In the genomic region with DNA sequence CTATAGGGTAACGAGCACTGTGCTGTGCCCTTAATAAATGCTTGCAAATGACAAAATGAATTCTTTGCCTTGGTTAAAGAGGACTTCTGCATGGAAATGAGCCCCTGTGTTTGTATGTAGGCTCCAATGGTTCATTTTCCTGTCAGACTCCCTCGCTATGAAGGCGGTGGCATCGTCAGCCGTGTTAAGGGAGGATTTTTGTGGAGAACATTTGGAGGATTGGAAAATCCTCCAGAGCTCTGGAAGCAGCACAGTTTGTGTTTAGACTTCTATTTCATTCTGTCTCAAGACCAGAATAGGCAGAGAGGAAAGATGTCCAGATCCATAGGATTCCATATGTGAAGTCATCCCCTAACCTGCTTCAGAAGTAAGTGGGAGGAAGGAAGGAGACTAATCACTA, we compare ENCODE assay signal across 23 mouse cellular contexts. TPM values are rescaled to one million over a fixed set of nuclear protein-coding genes. Genes with fewer than 3 reads are reported as not detected.
DNase-seq lines count a peak whose midpoint lies in the region; ATAC-seq lines count a peak whose summit lies in the region.
"Had no signal": no experiment of that assay in that cellular context is flagged by ENCODE, and none has a peak within 500 bp of the region (broad histone marks: within the 10 kb centered on the region; RNA-seq: fewer than 3 reads in every experiment).

No protein-coding gene starts in this region.

- intact Hi-C loops in left cerebral cortex, postnatal 10 days (cut with DNase I), result no loop called here
- intact Hi-C loops in left cerebral cortex, postnatal 25 days (cut with DNase I), result loop anchor here (10.0 kb wide), 1 partner anchor 627 kb away; no protein-coding TSS in a partner anchor

- peak; percentile 96 for ATAC-seq in frontal cortex, adult (ENCODE audit: low TSS enrichment)
- ATAC-seq: intestine, postnatal 0 days; midbrain, embryonic 13.5 days had no signal

- no peak for DNase-seq in frontal cortex, postnatal 25 days (ENCODE audit: low spot score in 2 of 2)
- DNase-seq in left cerebral cortex, adult 9 months (ENCODE audit: low spot score in 2 of 2), result peak; percentile 26 to 46
- DNase-seq in left cerebral cortex, postnatal 10 days (ENCODE audit: extremely low spot score in 1 of 2, low spot score in 2 of 2), result no peak
- DNase-seq in left cerebral cortex, postnatal 25 days (ENCODE audit: low spot score in 2 of 2), result peak; percentile 26 to 85
- peak; percentile 17 for DNase-seq in right cerebral cortex, postnatal 25 days
- no peak for DNase-seq in lung, postnatal 36 days
- no peak for DNase-seq in thymus, postnatal 4 days
- DNase-seq: adrenal gland, adult 8-10 months; cerebellum, adult 8-10 months; embryo, embryonic 11 days; gastrocnemius, adult 2 months; heart, adult 2 months; heart, postnatal 4 days; kidney, adult 9 months; kidney, postnatal 10 days; lung, postnatal 4 days; retina, postnatal 1 day; thymus, adult 18-20 months; thymus, postnatal 25 days had no signal

RNA-seq across cellular contexts. Expression of a gene that starts 6.6 kb away (rescaled TPM):
- total RNA-seq in left cerebral cortex, postnatal 10 days (2021), result 100 to 1,000 TPM; 117 to 140 TPM
- 10 to 100 TPM; 78.3 to 87.8 TPM for total RNA-seq in left cerebral cortex, postnatal 25 days (2021)
- total RNA-seq: monocyte, adult 5-6 weeks had no signal

Comparison
In these comparisons a context has a peak if more than half of its experiments do, and no peak if none do; other contexts are left out.
1. DNase-seq: peak in left cerebral cortex, adult 9 months (2 of 2), left cerebral cortex, postnatal 25 days (2 of 2) and right cerebral cortex, postnatal 25 days (single experiment); none in frontal cortex, postnatal 25 days (0 of 2), left cerebral cortex, postnatal 10 days (0 of 2), lung, postnatal 36 days (single experiment) and thymus, postnatal 4 days (single experiment).